Mouse (Mus musculus) gastrocnemius, postnatal 36 days (tissue): ENCODE measurements at regions not wholly inside any gene's neighbourhood (a gene's known extent, or its start where the extent isn't known, plus 50 kb on each side); places are given as distances from the start of the nearest gene placed in this dataset.

Source experiments
- DNase-seq, 2 experiments: peaks; one replicate each; pipeline ENCODE4 v3.0.0; 2022
- intact Hi-C: fragments of 180-260 bp; cut with DNase I; formaldehyde crosslinking; loops from one replicate; pipeline ENCODE4 v1.15.1; 2025

- intact Hi-C loops = loop anchor here (5.0 kb wide), 3 partner anchors 73 to 198 kb away; no protein-coding TSS in a partner anchor
- peak in 1 of 2 experiments; percentile 42 for DNase-seq
Observed at GRCm38 (mm10) chr1:92699048-92699447, 50.4 kb upstream of the Otos start.

DNA sequence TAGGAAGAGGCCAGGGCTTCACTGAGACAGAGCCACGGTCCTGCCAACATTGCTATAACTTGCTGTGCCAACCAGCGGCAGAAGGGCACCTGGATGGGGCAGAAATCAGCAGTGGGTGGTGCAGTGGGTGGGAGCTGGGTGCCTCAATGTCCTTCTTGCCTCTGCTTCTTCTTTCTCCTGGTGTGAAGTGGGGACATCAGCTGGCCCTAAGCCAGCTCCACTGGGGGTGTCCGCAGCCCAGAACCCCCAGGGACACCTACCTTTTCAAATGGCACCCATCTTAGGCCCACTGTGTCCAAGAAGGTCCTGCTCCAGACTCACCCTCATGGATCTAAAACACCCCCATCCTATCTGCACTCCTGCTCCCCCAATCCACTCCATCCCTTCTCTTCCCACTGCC, 49.9 kb upstream of the Otos start:
- DNase-seq = peak in 1 of 2 experiments; percentile 3
- intact Hi-C loops = loop anchor here (5.0 kb wide), 3 partner anchors 74 to 199 kb away; no protein-coding TSS in a partner anchor
